Mouse (Mus musculus) G1E-ER4 (cell line): ENCODE measurements around the gene Kcnj14. TPM values are rescaled to one million over a fixed set of nuclear protein-coding genes. Genes with fewer than 3 reads are reported as not detected.

Source experiments
- GATA1 ChIP-seq: IDR thresholded peaks from one replicate; pipeline ENCODE4 v1.8.0; 2012; ENCODE audit warnings: low read length, inconsistent platforms
- polyA plus RNA-seq: library from polyadenylated mRNA; stranded (reverse); fragments of >175 nt; gene quantifications from 2 replicates; pipeline ENCODE4 v1.2.3, GENCODE M21; 2012

Gene Kcnj14
- polyA plus RNA-seq, 1 experiment = 1.1 TPM

DNA sequence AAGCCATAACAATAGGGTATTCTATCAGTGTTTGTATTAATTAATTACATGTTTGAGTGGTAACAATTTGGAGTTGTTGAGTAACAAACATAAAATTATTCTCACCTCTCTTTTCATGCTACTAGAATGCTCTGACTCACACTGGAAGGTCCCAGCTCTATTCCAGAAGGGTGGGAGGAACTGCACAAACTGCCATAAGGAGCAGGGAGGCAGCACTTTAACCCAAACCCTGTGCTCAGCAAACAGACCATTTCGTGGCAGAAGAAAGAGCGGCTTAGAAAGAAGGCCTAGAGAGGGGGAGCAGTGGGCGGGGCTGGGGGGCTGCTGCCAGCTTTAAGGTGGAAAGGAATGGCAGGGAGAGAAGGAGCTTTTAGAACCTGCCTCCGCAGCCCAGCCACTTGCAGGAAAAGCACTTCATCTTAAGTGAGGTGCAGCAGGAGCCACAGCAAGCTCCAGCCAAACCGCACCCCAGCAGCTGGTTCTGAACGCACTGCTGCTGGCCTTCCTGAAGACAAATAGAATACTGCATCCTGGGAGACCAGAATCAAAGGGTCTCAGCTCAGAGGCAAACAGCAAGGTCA is 24.0 kb upstream of the Kcnj14 start:
- no peak for TF ChIP-seq GATA1

DNA sequence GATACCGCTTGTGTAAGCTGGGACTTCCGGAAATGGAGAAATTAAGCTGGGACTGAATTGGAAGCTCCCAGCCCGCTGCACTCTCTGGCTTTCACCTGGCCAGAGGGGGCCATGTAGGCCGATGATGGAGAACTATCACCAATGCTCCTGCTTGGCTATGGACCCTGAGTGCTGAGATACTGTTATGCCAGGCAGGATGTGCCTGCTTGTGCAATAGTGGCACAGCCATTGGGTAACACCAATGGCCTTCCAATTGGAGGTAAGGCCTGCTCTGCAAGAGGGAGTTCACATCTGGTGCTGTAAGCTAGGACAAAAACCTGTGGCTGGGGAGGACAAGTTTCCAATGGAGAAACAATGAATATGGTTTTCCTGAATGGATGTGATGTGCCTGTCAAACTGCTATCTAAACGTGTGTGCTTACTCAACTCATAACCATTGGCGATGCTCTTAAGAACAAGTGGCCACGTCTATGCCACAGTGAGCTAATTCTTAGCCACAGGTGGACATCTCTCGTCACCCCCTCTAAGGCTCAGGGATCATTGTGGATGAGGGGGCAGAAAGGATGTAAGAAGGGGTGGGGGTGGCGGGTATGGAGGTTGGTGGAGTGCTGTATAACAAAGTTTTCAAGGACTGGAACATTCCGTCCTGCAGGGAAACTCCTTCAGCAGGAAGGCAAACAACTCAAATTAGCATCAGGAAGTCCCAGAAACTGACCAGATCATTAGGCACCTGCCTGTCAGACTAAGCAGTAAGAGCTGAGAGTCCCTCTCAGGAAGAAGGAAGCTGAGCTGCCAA is 18.6 kb upstream of the Kcnj14 start:
- no peak for TF ChIP-seq GATA1

DNA sequence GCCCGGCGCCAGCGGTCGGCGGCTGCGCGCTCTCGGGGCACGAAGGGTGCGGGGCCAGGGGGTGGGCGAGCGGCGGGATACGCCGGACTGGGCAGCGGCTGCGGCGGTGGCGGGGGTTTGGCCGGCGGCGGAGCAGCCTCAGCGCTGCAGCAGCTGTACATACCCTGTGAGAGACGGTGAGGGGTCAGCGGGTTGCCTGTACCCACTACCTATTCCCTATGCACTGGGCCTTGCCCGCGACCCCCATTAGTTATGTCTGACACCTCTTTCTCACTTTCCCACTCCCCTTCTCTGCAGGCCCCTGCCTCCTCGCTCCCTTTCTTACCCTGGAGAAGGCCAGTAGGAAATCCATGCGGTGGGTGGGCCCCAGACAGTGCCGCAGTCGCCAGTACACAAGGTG is 9.3 kb upstream of the Kcnj14 start:
- TF ChIP-seq GATA1 = no peak

DNA sequence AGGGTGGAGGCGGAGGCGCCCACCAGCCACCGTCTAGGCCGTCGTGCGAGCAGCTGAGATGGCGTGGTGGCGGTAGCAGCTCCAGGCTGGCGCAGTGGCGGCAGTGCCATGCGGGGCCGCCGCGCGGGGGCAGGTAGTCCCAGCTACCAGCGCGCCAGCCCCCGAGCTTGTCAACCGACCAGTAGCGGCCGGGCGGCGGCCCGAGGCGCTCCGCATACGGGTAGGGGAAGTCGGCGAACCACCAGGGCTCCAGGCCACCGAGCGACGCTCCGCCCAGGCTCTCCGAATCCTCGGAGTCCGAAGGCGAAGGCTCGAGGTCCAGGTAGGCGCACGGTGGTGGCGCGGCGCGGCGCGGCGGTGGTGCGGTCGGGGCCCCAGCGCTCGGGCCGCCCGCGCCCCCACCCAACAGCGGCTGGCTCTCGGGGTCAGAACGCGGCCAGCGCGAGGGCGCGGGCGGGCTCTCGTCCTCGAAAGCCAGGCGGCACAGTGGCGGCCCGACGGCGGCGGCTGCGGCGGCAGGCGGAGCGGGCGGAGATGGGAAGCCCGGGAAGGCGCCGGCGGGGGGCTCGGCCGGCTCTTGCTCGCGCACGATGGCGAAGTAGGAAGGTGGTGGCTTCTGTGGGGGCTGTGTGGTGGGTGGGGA is 8.7 kb upstream of the Kcnj14 start:
- TF ChIP-seq GATA1 = no peak

DNA sequence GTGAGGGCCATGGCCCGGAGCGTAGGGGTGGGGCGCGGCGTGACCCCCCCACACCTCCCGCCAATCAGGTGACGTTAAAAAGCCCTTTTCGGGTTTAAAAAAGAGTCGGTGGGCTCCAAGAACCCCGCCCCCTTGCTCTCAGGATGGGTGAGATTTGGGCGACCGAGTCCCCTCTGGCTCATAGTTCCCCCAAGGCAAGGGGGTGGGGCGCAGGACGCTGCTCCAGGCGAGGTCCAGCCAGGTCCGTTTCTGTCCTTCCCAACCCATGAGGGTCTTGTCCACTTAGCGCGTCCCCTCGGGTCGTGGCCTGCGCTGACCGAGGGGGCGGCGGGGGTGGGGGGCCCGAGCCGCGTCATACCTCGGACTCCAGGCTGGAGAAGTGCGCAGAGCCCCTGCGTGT is 7.8 kb upstream of the Kcnj14 start:
- TF ChIP-seq GATA1 = no peak

DNA sequence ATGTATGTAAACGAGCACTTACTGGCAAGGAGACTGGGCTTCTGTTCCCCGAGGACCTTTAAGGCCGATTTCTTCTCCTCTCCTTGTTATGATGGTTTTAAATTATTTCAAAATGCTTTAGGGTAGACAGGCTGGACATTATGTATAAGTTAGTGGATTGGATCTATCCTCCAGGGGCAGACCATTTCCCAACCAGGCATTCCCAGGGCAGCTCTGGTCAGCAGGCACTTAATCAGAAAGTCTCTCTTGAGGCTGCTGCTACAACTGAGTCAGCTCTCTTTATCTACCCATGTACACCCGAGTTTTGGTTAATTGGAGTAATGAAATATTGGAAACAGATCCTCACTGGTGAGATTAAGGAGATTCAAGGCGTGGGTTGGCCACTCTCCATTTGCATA is 6.5 kb upstream of the Kcnj14 start:
- no peak for TF ChIP-seq GATA1

DNA sequence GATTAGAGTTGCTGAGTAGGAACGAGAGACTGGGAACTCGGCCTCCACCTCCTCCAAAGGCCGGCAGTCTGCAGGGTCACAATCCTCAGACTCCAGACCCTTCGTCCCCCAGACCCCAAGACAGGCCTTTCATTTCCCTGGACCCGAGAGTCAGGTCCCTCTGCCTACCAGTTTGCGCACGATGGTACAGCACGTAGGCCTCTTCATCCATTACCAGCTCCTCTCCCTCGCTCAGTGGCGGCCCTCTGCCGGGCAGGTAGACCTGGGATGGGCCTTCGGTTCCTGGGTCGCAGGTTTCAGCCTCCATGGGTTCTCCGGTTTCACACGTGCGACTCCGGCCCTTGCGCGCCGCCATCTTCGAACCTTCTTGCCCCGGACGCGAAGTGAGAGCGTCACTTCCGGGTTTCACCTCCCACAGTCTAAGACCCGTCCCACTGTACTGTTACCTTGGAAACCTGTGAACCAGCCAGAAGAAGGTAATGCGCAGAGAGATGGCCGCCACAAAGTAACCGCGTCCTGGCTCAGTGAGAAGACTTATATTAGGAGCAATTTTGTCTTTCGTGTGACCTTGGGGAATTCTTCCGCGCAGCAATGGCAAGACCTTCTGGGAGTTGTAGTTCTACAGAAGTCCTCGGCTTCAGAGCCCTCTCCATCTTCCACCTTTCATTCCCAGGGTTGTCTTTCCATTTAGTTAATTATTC is 6.0 kb upstream of the Kcnj14 start, which contains the start of gene Grwd1:
TSS of gene Grwd1 (minus strand) at position 518 of the 701 bp plus-strand sequence.
- no peak for TF ChIP-seq GATA1

DNA sequence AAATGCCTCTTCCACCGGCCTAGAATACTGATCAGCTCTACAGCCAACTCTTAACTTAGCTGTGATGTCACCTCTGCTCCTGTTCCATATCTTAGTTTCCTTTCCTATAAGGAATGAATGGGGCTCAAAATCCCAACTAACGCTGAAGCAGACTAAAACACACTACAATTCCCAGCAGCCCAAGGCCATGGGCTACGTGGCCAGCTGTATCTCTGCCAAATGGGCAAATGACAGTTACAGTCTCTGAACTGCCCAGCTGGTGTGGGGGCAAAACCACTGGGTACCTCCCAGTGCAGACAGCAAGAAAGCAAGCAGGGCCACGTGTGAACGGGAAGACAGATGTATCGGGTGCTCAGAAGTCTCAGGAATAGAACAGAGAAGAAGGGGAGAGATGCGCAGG is 2.0 kb upstream of the Kcnj14 start:
- no peak for TF ChIP-seq GATA1

DNA sequence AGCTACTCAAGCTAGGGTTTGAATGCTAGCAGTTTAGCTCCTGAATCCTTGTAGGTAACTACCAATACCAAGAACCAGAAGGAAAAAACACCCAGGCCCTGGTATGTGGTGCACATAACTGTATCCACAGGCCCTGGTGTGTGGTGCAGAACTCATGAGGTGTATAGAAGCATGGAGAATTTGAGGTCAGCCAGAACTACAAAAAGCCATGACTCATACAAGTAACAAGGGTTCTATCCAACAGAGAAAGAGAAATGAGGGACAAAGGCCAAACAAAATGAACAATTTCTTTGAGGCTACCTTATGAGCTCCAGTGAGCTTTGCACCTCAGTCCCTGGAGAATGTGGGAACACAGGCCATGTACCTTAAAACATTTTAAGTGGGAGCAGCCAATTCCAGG is 3.7 kb downstream of the Kcnj14 start:
- TF ChIP-seq GATA1 = no peak

DNA sequence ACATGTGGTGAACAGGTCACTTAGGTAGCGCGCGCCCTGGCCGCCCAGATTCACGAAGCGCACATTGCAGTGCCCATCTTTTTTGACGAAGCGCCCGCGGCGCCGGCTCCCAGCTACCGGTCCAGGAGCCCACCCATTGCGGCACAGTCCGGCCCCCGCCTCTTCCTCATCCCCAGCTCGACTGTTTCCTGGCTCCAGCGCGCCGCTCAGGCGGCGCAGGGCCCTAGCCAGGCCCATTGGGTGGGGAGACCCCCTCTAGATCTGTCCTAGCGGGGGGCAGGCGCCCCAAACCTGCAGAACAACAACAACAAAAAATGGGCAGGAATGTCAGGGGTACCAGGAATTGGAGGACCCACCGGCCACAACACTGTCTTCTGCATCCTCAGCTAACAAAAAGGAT is 4.7 kb downstream of the Kcnj14 start:
- TF ChIP-seq GATA1 = no peak

DNA sequence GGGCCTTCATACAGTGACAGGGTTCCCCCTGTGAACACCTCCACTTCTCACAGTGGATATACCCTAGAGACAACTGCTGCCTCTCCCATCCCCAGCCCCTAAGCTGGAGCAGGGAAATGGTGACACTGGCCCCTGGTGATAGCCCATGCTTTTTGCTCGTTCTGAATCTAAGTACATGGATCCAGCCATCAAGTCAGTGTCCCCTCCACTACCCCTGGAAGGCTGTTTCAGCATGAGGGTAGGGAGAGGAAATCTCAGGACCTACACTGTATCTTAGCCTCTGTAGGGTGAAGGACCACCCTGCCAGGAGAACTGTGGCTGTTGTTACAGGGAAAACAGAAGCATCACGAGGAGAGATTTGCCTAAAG is 8.6 kb downstream of the Kcnj14 start:
- no peak for TF ChIP-seq GATA1

DNA sequence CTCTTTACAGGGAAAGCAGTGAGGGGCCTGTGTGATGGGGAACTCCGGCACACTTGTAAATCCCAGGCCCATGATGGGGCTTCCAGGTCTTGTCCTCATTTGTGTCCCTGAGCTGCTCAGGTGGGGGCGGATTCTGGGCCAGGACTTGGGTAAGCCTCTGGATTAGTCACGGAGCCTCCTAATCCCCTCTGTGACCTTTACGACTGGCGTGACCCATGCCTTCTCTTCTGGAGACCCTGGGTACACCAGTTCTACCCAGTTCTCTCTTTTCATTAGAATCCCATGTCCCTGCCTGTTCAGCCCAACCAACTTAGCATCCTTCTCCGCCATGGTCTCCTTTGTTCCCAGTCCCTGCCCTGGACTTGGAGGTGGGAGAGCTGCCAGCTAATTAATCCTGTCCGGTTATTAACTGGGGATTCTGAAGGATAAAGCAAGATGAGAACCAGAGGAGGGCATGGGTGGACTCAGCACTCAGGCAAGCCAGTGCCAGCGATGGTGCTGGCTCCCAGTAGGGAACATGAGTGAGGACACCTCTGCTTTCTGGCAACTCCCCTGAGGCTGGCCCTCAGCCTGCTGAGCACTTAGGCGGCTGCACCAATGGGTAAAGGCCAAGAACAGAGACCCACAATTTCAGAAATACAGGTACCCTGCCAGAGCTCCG is 9.1 kb downstream of the Kcnj14 start:
- TF ChIP-seq GATA1 = no peak

DNA sequence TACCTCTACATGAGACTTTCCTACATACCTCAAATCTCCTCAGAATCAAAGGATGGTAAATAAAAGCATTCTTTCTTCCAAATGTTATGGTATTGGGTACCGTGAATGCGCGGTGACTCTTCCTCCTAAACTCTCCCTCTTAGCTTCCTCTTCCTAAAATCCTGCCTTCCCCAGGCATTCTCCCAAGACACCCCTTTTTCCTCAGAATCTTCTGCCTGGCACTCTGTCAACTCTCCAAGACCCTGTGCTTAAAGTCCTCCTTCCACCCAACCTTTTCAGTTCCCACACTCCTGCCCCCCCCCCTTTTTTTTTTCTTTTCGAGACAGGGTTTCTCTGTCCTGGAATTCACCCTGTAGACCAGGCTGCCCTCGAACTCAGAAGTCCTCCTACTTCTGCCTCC is 9.7 kb downstream of the Kcnj14 start:
- TF ChIP-seq GATA1 = no peak

DNA sequence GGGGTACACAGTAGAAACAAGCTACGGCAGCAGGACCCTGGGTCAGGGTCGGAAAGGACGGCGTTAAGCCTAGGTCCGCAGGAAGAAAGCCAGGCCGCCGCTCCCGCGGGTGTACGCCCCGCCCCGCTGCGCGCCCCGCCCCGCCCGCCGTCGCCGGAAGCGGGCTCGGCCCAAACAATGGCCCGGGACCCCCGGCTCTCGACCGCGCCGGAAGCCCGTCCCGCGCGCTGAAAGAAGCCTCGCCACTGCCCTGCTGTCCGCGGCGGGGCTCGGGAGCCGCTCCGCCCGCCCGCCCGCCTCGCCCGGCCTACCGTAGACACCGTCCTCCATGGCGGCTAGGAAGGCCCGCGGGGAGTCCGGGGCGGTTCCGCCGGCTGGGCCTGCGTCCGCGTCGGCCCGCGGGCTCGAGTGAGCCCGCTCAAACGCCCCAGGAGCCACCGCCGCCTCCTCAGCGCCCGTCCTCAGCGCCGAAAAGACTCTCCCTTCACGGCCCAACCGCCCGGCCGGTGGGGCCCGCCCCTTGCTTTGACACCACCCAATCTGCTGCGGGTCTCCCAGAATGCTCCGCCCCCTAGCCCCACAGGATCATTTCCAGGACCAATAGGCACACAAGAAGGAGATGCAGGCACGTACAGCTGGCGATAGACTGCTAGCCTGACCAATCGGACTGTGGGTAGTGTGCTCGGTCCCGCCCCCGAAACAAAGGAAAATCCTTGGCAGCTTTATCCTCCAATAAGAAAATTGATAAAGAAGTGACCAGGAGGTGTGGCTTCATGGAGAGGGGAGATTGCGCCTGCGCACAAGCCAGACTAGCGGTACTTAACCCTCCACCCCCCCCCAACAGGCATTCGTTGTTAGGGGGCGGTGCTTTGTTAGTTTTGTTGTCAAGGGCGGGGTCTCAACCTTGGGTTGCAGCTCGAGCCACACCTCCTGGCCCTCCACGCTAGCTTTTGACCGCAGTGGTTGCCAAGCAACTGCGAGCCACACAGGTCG is 10.5 kb downstream of the Kcnj14 start, which contains the start of gene Cyth2:
TSS of gene Cyth2 (minus strand) at position 795 of the 993 bp plus-strand sequence.
- no peak for TF ChIP-seq GATA1

DNA sequence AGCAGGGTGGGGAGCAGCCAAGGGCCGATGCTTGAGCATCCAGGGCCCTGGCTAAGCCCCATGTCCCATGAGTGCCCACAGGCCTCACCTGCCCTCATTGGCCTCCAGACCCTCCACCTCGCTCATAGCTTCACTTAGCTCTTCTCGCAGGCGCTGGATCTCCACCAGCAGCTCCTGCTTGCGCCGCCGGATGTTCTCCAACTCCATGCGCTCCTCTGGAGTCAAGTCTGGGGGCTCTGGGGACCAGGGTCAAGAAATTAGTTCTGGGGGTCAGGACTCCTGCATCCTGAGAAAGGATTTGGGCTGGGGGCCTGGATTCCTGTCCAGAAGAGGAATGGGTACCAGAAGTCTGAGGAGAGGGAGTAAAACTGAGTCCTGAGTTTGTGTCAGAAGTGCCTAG is 11.7 kb downstream of the Kcnj14 start:
- TF ChIP-seq GATA1 = no peak
